Mouse (Mus musculus) cerebellum, postnatal 14 days (tissue): ENCODE measurements around the gene Add2.

Experiments used
- DNase-seq, 2 experiments: peaks; one replicate each; pipeline ENCODE4 v3.0.0; 2021; ENCODE audit warnings: mixed read lengths in 2 of 2

The Add2 gene

GRCm38 (mm10) chr6:86086851-86087571, 58.5 kb downstream of the Add2 start:
- DNase-seq, result no peak

- no peak for DNase-seq
Measured at GRCm38 (mm10) chr6:86087813-86088212, 59.3 kb downstream of the Add2 start.

GRCm38 (mm10) chr6:86094202-86094838, 65.8 kb downstream of the Add2 start:
- DNase-seq, result no peak

- DNase-seq, result no peak
Measured at GRCm38 (mm10) chr6:86095518-86095917, 67.0 kb downstream of the Add2 start.

- no peak for DNase-seq
Measured at GRCm38 (mm10) chr6:86096733-86097132, 68.3 kb downstream of the Add2 start.

- no peak for DNase-seq
Measured at GRCm38 (mm10) chr6:86097155-86097554, 68.7 kb downstream of the Add2 start.

- DNase-seq, result peak in 1 of 2 experiments; percentile 28
Measured at GRCm38 (mm10) chr6:86099003-86099402, 70.5 kb downstream of the Add2 start.

GRCm38 (mm10) chr6:86101451-86101850, 73.0 kb downstream of the Add2 start:
- DNase-seq, result no peak

- peak; percentile 69 to 74 for DNase-seq
Measured at GRCm38 (mm10) chr6:86102874-86103273, 74.4 kb downstream of the Add2 start.

GRCm38 (mm10) chr6:86103614-86104013, 75.1 kb downstream of the Add2 start:
- no peak for DNase-seq

- DNase-seq, result no peak
Measured at GRCm38 (mm10) chr6:86104719-86105118, 76.2 kb downstream of the Add2 start.

GRCm38 (mm10) chr6:86106045-86106444, 77.6 kb downstream of the Add2 start:
- DNase-seq, result no peak

GRCm38 (mm10) chr6:86107101-86107500, 78.6 kb downstream of the Add2 start:
- no peak for DNase-seq

- DNase-seq, result no peak
Measured at GRCm38 (mm10) chr6:86115843-86116242, 87.4 kb downstream of the Add2 start.

- no peak for DNase-seq
Measured at GRCm38 (mm10) chr6:86123057-86123456, 94.6 kb downstream of the Add2 start.

GRCm38 (mm10) chr6:86125761-86126160, 97.3 kb downstream of the Add2 start:
- no peak for DNase-seq

- DNase-seq, result peak; percentile 74 to 86
Measured at GRCm38 (mm10) chr6:86126953-86127581, 98.6 kb downstream of the Add2 start.

- peak; percentile 25 to 52 for DNase-seq
Measured at GRCm38 (mm10) chr6:86128504-86128903, 100.0 kb downstream of the Add2 start.

- DNase-seq, result no peak
Measured at GRCm38 (mm10) chr6:86129872-86130498, 101.5 kb downstream of the Add2 start.

- DNase-seq, result no peak
Measured at GRCm38 (mm10) chr6:86133882-86134281, 105.4 kb downstream of the Add2 start.

- no peak for DNase-seq
Measured at GRCm38 (mm10) chr6:86136206-86136605, 107.7 kb downstream of the Add2 start.

- no peak for DNase-seq
Measured at GRCm38 (mm10) chr6:86141284-86141683, 112.8 kb downstream of the Add2 start.

- DNase-seq, result peak; percentile 78 to 90
Measured at GRCm38 (mm10) chr6:86141820-86142219, 113.3 kb downstream of the Add2 start.

GRCm38 (mm10) chr6:86144986-86145385, 116.5 kb downstream of the Add2 start:
- no peak for DNase-seq
